Mouse (Mus musculus) cerebellum, adult 9-11 months (tissue): ENCODE measurements at regions not wholly inside any gene's neighbourhood (a gene's known extent, or its start where the extent isn't known, plus 50 kb on each side); places are given as distances from the start of the nearest gene placed in this dataset.
"Not testable (repeated sequence)": the region's sequence is repeated elsewhere in the genome, so short reads cannot be mapped to it uniquely, and the experiment has no call there.

Experiments
- DNase-seq: peaks from one replicate; pipeline ENCODE4 v3.0.0; 2022

GRCm38 (mm10) chrX:166809165-166809564 lies 223.6 kb upstream of the Egfl6 start:
- DNase-seq: no peak

- no peak for DNase-seq
These were observed 222.7 kb upstream of the Egfl6 start for GRCm38 (mm10) chrX:166808207-166808606.

GRCm38 (mm10) chrX:166805957-166806356 lies 220.4 kb upstream of the Egfl6 start:
- DNase-seq: no peak

GRCm38 (mm10) chrX:166805480-166805879 lies 220.0 kb upstream of the Egfl6 start:
- DNase-seq: no peak

- DNase-seq: peak; percentile 82
These were observed 217.7 kb upstream of the Egfl6 start for GRCm38 (mm10) chrX:166803246-166803645.

- DNase-seq: no peak
These were observed 215.5 kb upstream of the Egfl6 start for GRCm38 (mm10) chrX:166801017-166801416.

GRCm38 (mm10) chrX:166795651-166796050 lies 210.1 kb upstream of the Egfl6 start:
- no peak for DNase-seq

- DNase-seq: no peak
These were observed 203.5 kb upstream of the Egfl6 start for GRCm38 (mm10) chrX:166789031-166789430.

- not testable (repeated sequence) for DNase-seq
These were observed 201.6 kb upstream of the Egfl6 start for GRCm38 (mm10) chrX:166787137-166787536.

- no peak for DNase-seq
These were observed 200.1 kb upstream of the Egfl6 start for GRCm38 (mm10) chrX:166785615-166786014.

GRCm38 (mm10) chrX:166783377-166783776 lies 197.9 kb upstream of the Egfl6 start:
- DNase-seq: no peak

- no peak for DNase-seq
These were observed 194.0 kb upstream of the Egfl6 start for GRCm38 (mm10) chrX:166779334-166780092.

- DNase-seq: no peak
These were observed 187.9 kb upstream of the Egfl6 start for GRCm38 (mm10) chrX:166773408-166773854.

- DNase-seq: no peak
These were observed 181.5 kb upstream of the Egfl6 start for GRCm38 (mm10) chrX:166766991-166767390.

GRCm38 (mm10) chrX:166765647-166766046 lies 180.1 kb upstream of the Egfl6 start:
- no peak for DNase-seq

- DNase-seq: no peak
These were observed 176.6 kb upstream of the Egfl6 start for GRCm38 (mm10) chrX:166762098-166762497.

- no peak for DNase-seq
These were observed 171.6 kb upstream of the Egfl6 start for GRCm38 (mm10) chrX:166757152-166757551.

- DNase-seq: no peak
These were observed 169.6 kb upstream of the Egfl6 start for GRCm38 (mm10) chrX:166754967-166755654.

GRCm38 (mm10) chrX:166749055-166749679 lies 163.6 kb upstream of the Egfl6 start:
- no peak for DNase-seq

- DNase-seq: peak; percentile 3
These were observed 145.8 kb upstream of the Egfl6 start for GRCm38 (mm10) chrX:166731354-166731753.

GRCm38 (mm10) chrX:166728622-166728928 lies 143.1 kb upstream of the Egfl6 start:
- no peak for DNase-seq

- peak; percentile 17 for DNase-seq
These were observed 142.5 kb upstream of the Egfl6 start for GRCm38 (mm10) chrX:166727823-166728621.
